Mouse (Mus musculus): ENCODE results near the gene Stim2.

Gene Stim2

GRCm38 (mm10) chr5:53994576-53994975 lies 3.7 kb upstream of the Stim2 start:
- no peak for DNase-seq (ENCODE audit: low spot score in 2 of 2)

DNA sequence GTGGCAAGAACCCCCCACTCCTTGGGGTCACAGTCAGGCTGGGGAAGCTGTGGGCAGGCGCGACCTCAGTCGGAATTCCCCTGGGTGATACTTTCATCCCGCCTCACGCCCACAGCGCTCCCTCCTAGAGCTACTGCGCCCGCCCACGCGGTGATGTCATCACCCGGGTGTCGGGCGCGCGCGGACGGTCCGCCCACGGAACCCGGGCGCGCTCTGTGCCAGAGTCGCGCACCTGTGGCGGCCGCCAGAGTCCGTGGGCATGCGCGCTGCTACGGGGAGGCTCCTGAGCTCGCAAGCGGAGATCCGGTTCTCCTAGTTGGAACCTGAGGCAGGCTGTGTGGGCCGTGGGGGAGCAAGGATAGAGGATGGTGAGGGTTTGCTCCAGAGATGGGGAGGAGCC lies 3.0 kb upstream of the Stim2 start:
- peak; percentile 63 to 68 for DNase-seq (ENCODE audit: low spot score in 2 of 2)

DNA sequence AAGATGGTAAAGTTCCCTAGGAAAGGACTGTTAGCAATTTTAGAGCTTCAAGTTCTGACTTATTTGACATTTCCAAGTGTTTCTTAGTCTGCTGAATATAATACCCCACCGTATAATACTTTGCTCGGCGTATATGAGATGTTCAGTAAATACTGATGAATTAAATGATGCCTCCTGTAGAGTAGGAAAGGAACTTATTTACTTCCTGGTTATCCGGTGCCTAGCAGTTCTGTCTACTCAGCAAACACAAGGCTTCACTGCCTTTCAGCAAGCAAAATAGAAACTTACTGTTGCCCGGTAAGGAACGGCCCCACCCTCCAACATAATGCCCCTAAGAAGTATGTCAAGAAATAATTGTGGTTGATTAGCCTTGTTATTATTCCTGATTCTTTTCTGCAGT lies 1.5 kb upstream of the Stim2 start:
- no peak for DNase-seq (ENCODE audit: low spot score in 2 of 2)

- DNase-seq (ENCODE audit: low spot score in 2 of 2): peak; percentile 26 to 44
These were observed 603 bp downstream of the Stim2 start for GRCm38 (mm10) chr5:53998743-53999460.

GRCm38 (mm10) chr5:53999461-53999770 lies 1.1 kb downstream of the Stim2 start:
- no peak for DNase-seq (ENCODE audit: low spot score in 2 of 2)

DNA sequence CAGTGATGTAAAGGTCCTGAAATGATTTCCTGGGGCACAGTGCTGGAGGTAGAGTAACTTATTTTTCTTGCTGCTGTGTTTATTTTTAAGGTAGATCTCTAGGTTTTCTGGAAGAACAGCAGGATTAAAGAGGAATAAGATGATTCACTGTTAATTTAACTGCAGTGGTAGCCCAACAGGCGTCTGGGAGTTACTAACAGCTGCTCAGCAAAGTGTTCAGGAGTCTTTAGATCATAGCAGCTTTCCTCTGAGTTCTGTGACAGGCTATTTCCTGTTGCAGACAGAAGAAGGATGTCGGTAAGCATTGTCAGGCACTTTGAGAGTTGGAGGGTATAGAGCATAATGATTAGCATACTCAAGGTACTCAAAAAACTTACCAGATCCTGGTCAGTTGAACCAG lies 1.5 kb downstream of the Stim2 start:
- no peak for DNase-seq (ENCODE audit: low spot score in 2 of 2)

DNA sequence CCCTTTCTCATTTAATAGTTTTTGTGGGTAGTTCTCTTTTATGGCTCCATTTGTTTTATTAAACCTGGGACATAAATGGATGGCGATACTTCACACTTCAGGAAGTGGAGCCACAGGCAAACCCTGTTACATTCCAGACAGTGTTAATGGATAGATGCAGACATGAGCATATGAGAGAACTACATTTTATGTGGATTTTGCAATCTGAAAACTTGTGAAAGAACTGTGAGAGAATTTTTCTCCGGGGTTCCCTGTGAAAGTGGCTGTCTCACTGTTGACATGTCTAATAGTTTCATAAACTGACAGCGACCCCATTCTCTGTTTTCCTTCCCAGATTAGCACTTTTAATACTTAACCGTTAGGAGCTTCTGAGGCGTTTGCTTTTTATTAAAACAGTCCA lies 2.7 kb downstream of the Stim2 start:
- DNase-seq (ENCODE audit: low spot score in 2 of 2): no peak

DNA sequence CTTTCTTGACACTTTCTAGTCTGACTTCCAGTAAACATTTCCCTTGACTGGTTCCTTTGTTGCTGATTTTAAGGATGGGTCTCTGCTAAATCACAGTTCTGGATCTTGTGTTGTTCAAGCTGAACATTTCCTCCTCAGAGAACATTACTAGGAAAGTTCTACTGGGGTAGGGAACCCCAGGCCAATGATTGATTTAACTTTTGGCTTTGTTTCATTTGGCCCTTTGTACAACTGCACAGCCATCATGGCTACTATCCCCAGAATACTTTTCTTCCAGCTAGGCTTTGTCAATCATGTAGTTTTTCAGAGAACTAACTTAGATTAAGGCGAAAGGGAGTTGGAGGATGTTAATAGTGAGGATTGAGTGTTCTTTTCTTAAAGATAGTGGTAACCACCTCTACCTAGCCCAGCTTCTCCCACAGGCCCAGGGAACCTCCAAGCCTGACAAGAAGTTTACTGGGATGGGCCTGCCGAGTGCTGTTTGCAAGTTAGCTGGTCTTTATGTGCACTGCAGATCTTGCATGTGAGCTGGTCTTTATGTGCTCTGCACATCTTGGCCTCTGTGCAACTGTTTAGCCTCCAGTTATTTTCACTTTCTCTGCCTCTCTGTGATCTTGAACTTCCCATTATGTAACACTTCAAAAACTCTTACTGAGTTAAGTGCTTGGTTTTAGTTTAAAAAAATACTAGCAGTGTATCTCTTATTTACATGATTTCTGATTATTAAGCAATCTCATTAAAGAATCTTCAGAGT lies 7.0 kb downstream of the Stim2 start:
- no peak for DNase-seq (ENCODE audit: low spot score in 2 of 2)

- DNase-seq (ENCODE audit: low spot score in 2 of 2): no peak
These were observed 7.5 kb downstream of the Stim2 start for GRCm38 (mm10) chr5:54005865-54006225.

DNA sequence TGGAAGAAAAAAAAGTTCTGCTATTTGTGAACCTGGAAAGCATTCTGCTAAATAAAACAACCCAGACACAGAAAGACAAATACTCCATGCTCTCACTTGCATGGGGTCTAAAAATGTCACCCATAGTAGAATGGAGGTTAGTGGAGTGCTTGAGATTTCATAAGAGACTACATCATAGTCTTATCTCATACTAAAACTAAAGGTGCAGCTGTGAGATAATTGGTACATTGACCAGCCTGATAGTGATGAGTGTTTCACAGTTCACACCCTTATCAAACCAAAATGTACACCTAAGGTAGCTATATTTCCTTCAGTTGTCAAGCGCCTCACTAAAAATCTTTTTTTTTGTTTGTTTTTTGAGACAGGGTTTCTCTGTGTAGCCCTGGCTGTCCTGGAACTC lies 8.5 kb downstream of the Stim2 start:
- DNase-seq (ENCODE audit: low spot score in 2 of 2): no peak

- no peak for DNase-seq (ENCODE audit: low spot score in 2 of 2)
These were observed 9.3 kb downstream of the Stim2 start for GRCm38 (mm10) chr5:54007617-54008016.

DNA sequence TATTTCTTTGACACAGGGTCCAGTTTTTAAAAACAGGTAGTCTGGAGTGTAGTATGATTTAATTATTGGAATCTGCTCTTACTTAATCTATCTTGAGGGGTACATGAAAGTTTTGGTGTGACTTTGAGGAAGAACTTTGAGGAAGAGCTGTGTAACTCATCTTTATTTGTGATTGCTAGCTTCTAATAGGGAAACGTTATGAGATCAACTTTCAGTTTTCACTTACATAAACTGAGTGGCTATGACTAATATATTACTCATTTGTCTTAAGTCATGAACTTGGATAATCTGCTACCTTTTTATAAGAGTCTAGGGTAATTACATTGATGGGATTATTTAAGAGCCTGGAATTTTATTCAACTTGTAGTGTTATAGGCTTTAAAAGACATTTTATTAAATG lies 15.0 kb downstream of the Stim2 start:
- DNase-seq (ENCODE audit: low spot score in 2 of 2): no peak

GRCm38 (mm10) chr5:54017143-54017542 lies 18.8 kb downstream of the Stim2 start:
- no peak for DNase-seq (ENCODE audit: low spot score in 2 of 2)

GRCm38 (mm10) chr5:54018856-54019255 lies 20.6 kb downstream of the Stim2 start:
- no peak for DNase-seq (ENCODE audit: low spot score in 2 of 2)

DNA sequence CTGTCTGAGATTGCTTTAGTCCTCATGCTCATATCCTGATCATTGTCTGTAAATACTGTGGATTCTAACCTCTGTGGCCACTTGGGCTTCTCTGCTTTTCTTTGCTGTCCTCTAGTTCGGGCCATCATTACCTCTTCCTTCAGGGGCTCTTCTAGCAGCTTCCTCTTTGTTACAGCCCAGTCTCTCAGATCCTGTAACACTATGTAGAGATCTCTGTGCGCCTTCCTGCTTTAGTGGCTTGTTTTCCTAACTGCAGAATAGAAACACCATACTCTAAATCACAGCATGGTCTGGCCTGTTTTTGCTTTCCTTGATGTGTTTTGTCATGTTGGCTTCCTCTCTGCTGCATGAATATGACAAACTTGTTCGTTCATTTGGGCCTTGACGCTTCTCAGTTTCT lies 21.2 kb downstream of the Stim2 start:
- no peak for DNase-seq (ENCODE audit: low spot score in 2 of 2)

DNA sequence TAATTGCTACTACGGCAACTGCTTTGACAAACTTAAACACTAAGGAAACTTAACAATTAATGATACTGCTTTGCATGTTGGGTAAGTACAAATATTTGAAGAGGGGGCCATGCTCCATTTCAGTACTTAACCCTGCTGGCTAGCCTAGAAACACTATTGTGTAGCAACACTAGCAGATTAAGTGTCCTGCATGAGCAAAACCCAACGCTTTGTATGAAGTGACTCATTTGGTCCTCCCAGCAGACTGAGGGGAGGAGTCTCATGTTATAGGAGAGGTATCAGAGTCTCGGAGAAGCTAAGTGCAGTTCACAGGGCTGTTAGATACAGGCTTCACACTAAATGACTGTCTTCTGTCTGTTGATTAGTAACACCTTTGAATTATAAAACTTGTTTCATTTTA lies 26.3 kb downstream of the Stim2 start:
- no peak for DNase-seq (ENCODE audit: low spot score in 2 of 2)

DNA sequence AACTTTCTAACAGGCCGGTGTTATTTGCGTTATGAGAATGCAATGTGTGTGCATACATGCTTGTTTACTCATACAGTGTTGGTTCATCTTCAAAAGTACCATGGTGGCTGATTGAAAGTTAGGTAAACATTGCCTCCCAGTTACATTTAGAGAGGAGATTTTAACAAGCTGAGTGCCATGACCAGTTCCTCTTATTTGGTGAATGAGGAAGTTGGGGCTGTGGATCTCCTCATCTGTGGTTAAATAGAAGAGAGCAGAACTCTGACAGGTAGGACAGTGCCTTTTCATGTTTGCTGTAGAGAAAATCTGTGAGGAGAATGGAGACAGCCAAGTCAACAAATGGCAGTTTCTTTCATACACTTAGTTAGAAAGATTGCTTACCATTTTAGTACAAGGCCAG lies 27.3 kb downstream of the Stim2 start:
- DNase-seq (ENCODE audit: low spot score in 2 of 2): no peak

DNA sequence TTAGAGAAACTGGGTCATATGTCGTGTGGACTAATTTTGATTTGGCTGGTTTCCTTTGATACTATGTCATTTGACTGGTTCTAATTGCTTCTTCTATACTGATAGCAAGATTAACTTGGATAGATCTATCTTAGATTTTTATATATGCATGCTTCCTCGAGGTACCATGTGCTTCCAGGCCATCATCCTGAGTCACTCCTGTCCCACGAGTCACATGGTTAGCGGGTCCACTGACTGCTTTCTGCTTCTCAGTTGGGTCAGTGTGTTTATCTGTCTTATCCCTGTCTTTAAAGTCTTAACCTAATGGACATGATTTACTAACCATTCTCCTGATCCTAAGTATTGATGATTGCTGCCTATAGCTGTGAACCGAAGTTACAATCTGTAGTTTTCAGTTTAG lies 34.9 kb downstream of the Stim2 start:
- no peak for DNase-seq (ENCODE audit: low spot score in 2 of 2)

GRCm38 (mm10) chr5:54034680-54035079 lies 36.4 kb downstream of the Stim2 start:
- no peak for DNase-seq (ENCODE audit: low spot score in 2 of 2)

DNA sequence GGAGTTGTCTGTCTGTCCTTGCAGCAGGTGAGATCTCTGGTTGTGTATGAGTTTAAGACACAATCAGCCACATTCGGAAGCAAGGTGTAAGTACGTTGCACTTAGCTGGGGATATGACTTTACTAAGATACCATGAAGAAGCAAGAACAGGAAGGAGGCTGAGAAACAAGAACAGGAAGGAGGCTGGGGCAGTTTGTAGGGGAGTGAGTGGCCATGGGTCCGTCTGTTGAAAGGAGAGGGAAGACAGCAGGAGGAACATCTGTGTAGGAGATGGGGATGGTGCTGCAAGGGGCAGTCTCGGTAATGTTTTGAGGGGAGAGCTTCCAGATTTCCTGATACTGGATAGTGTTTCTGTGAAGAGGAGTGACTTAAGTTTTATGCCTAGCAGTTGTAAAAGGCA lies 40.3 kb downstream of the Stim2 start:
- DNase-seq (ENCODE audit: low spot score in 2 of 2): no peak

DNA sequence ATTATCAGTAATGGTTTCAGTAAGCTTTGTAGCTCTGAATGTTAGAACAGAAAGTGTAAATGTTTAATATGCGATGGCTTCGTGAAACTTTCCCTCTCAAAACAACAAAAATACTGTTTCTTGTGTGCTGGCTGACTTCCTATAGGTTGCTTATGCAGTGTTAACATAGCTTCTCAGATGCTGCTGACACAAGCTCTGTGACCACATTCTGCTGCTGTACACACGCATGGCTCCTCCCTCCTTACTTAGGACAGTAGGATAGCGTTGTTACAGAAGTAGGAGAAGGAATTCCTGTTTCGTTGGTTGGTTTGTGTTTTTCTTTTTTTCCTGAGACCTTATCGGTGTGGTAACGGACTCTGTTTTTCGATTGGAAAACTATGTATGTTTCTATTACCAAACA lies 42.2 kb downstream of the Stim2 start:
- no peak for DNase-seq (ENCODE audit: low spot score in 2 of 2)

GRCm38 (mm10) chr5:54042013-54042412 lies 43.7 kb downstream of the Stim2 start:
- no peak for DNase-seq (ENCODE audit: low spot score in 2 of 2)

DNA sequence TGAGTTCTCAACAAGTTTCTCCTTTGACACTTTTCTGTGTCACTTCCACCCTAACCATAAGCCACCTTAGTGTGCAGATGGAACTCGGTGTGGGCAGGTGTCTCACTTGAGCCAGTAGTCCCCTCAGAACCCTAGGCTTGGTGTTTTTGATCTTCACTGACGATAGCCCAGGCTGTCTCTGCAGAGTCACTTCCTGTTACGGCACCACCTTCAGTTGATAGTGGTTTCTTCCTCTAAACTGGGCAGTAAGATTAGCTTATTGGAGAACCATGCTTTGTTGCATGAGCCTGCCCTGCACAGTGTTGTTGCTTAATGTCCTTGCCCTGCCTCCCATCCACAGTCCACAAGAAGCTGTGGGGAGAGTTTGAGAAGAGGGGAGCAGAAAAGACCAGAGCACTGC lies 47.2 kb downstream of the Stim2 start:
- DNase-seq (ENCODE audit: low spot score in 2 of 2): no peak

DNA sequence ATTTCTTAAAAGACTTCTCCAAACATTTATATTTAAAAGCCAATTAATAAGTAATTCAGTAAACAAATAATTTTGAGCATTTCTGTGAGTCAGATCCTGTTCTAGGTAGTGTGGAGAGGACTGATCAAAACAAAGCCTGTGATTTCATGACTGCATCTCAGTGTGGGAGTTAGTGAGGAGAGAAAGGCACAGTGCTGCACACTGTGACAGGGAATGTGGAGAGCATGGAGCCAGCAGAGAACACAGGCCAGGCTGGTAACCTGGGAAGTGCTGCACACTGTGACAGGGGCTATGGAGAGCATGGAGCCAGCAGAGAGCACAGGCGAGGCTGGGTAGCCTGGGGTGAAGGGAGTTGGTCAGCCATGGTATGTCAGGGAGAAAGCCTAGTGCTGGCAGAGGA lies 48.1 kb downstream of the Stim2 start:
- DNase-seq (ENCODE audit: low spot score in 2 of 2): no peak
